Comparison of ENCODE assay signal across 24 mouse cellular contexts in the genomic region with DNA sequence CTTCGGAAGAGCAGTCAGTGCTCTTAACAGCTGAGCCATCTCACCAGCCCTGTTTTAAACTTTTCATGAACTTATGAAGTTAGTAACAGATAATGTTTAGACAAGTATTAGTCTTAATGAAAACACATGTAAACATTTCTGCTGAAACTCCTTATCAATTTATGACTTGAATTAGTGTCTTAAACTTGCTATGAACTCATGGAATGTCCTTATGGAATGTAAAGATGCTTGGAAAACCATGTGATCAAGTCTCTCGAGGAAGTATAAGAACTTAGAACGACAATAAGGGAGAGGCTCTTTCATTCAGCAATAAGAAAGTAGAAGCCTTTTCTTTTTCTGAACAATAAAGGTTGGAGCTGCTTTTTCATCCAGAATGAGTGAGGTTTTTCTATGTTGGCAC. TPM values are rescaled to one million over a fixed set of nuclear protein-coding genes. Genes with fewer than 3 reads are reported as not detected.
"Had no signal": no experiment of that assay in that cellular context is flagged by ENCODE, and none has a peak within 500 bp of the region (broad histone marks: within the 10 kb centered on the region; RNA-seq: fewer than 3 reads in every experiment).

No protein-coding gene starts in this region.

- H3K4me1 ChIP-seq: lung, embryonic 15.5 days; midbrain, embryonic 10.5 days; midbrain, embryonic 12.5 days; neural tube, embryonic 13.5 days; neural tube, embryonic 15.5 days had no signal

- H3K27ac ChIP-seq: lung, embryonic 15.5 days; midbrain, embryonic 10.5 days; midbrain, embryonic 12.5 days; neural tube, embryonic 13.5 days; neural tube, embryonic 15.5 days had no signal

- H3K4me2 ChIP-seq: lung, embryonic 15.5 days; midbrain, embryonic 12.5 days; neural tube, embryonic 13.5 days; neural tube, embryonic 15.5 days had no signal

- DNase-seq: lung, adult 18-20 months; lung, postnatal 4 days; midbrain, embryonic 14.5 days; retina, postnatal 1 day; right cerebral cortex, adult 18-20 months; right cerebral cortex, postnatal 25 days; right cerebral cortex, postnatal 4 days; spleen, adult 18-20 months; thymus, adult 2 months; thymus, postnatal 25 days; thymus, postnatal 4 days had no signal

- H3K9me3 ChIP-seq: lung, embryonic 15.5 days; midbrain, embryonic 10.5 days; midbrain, embryonic 12.5 days; neural tube, embryonic 13.5 days; neural tube, embryonic 15.5 days had no signal

- H3K27me3 ChIP-seq: lung, embryonic 15.5 days; midbrain, embryonic 12.5 days; neural tube, embryonic 13.5 days; neural tube, embryonic 15.5 days had no signal

- H3K4me3 ChIP-seq: lung, embryonic 15.5 days; midbrain, embryonic 10.5 days; midbrain, embryonic 12.5 days; myocyte; neural tube, embryonic 13.5 days; neural tube, embryonic 15.5 days had no signal

- ATAC-seq: lung, postnatal 0 days; midbrain, embryonic 16.5 days had no signal

- H3K9ac ChIP-seq: lung, embryonic 15.5 days; midbrain, embryonic 12.5 days; neural tube, embryonic 13.5 days; neural tube, embryonic 15.5 days had no signal

RNA-seq across cellular contexts. Expression of gene Pin1rt1, which starts 11.8 kb away (rescaled TPM):
- polyA plus RNA-seq: liver, embryonic 16.5 days; lung, embryonic 15.5 days; lung, postnatal 0 days; midbrain, embryonic 10.5 days; midbrain, embryonic 12.5 days; midbrain, embryonic 14.5 days; myocyte; neural tube, embryonic 11.5 days; neural tube, embryonic 13.5 days; small intestine, adult 2 months; stomach, embryonic 14.5 days; thymus, adult 2 months; urinary bladder, adult 2 months had no signal
